Mouse (Mus musculus) embryonic facial prominence, embryonic 11.5 days (tissue): ENCODE data around the gene Sbf2. TPM values are rescaled to one million over a fixed set of nuclear protein-coding genes. Genes with fewer than 3 reads are reported as not detected.
A peak's percentile ranks its signal among the peaks of the same experiment; 100 is the strongest.

Experiments used
- ATAC-seq: fragments of 200-750 bp; cut with Nextera tagmentation; replicated peaks from 2 replicates; pipeline ENCODE4 v1.8.0; 2017; ENCODE audit warnings: low read depth; ENCODE audit not compliant: insufficient number of reproducible peaks, low FRiP score, low TSS enrichment
- DNase-seq: peaks from one replicate; pipeline ENCODE4 v3.0.0-alpha.2; 2015; ENCODE audit warnings: low spot score
- H3K27ac ChIP-seq: fragments of 300-500 bp; sonication (generic); replicated peaks from 2 replicates; pipeline ENCODE4 v1.5.1; 2014; ENCODE audit warnings: mild to moderate bottlenecking, low read depth, low read length, control low read depth
- H3K27me3 ChIP-seq: fragments of 300-500 bp; sonication (generic); 2 replicates; pipeline ENCODE4 v1.6.1; 2014; ENCODE audit warnings: mild to moderate bottlenecking, low read length, moderate library complexity, mixed read lengths; ENCODE audit not compliant: control insufficient read depth, insufficient read depth
- H3K36me3 ChIP-seq: fragments of 300-500 bp; sonication (generic); replicated peaks from 2 replicates; pipeline ENCODE4 v1.6.1; 2014; ENCODE audit warnings: low read depth, mild to moderate bottlenecking, low read length, moderate library complexity, mixed read lengths; ENCODE audit not compliant: control insufficient read depth, insufficient read depth
- H3K4me1 ChIP-seq: fragments of 300-500 bp; sonication (generic); 2 replicates; pipeline ENCODE4 v1.6.1; 2014; ENCODE audit warnings: low read length, mixed read lengths; ENCODE audit not compliant: control insufficient read depth, insufficient read depth
- H3K4me2 ChIP-seq: fragments of 300-500 bp; sonication (generic); 2 replicates; pipeline ENCODE4 v1.6.1; 2014; ENCODE audit warnings: low read depth, mild to moderate bottlenecking, control low read depth, low read length, moderate library complexity
- H3K4me3 ChIP-seq: fragments of 300-500 bp; sonication (generic); 2 replicates; pipeline ENCODE4 v1.5.1; 2014; ENCODE audit warnings: low read depth, low read length, control low read depth
- H3K9ac ChIP-seq: fragments of 300-500 bp; sonication (generic); replicated peaks from 2 replicates; pipeline ENCODE4 v1.6.1; 2014; ENCODE audit warnings: mild to moderate bottlenecking, control low read depth, low read length
- H3K9me3 ChIP-seq: fragments of 300-500 bp; sonication (generic); replicated peaks from 2 replicates; pipeline ENCODE4 v1.6.1; 2016; ENCODE audit warnings: mild to moderate bottlenecking, low read length, inconsistent platforms, mixed read lengths; ENCODE audit not compliant: control insufficient read depth
- WGBS: fragments of 180-500 bp; shearing (Covaris S2); extraction: QIAGEN DNeasy Blood & Tissue Kit; methylation state at CpG from one replicate; pipeline ENCODE4 v1.1.7; 2014; 5-methylcytosine and 5-hydroxymethylcytosine counted together
- polyA plus RNA-seq: library from polyadenylated mRNA; unstranded; fragments of >200 nt; fragmentation: Nextera tagmentation; extraction: Ambion mirVana; gene quantifications from 2 replicates; pipeline ENCODE4 v1.2.1, GENCODE M21; 2014

Gene Sbf2
- polyA plus RNA-seq, 1 experiment from 2014 or later = 25.4 TPM

DNA sequence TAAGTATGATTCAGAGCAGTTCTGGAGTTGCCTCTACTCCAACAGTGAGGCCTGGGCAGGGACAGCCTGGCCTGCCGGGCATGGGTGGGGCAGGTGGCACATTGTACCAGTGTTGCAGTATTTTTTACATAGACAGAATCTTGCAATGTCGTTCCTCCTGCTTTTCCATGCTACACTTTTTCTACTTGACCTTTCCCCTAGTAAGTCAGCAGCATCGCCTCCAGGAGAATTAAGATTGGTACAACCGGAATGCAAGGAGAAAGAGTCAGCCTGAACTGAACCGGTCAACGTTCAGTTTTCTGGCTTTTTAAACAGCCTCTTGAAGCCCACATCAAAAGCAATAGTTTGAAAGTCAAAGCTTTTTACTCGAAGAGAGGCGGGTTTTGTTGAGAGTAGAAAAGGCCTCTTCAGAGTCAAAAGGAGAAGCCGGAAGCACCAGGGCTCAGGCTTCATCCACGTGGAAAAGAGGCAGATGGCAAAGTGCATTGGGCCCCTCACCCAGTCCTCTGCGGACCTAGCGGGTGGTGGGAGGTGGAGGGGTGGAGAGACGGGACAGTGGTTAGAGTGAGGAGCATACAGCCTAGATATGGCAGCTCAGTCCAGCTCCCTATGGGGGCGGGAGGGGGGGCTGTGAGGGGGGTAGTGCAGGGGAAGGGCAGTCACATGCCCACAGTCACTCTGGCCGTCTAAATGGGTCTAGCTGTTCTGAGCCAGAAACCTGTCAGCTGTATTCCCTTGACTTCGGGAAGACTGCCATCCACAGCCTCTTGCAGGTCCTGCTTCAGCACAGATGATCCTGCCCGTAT is 23.8 kb upstream of the Sbf2 start:
- Histone ChIP-seq H3K9me3 (no peaks in the 10 kb centered on the region), H3K4me1 (no peaks in the 10 kb centered on the region), H3K4me2 (no peak overlapping the region), H3K4me3 (no peak overlapping the region), H3K36me3 (no peaks in the 10 kb centered on the region), H3K9ac (no peak overlapping the region), H3K27me3 (no peaks in the 10 kb centered on the region), H3K27ac (no peak overlapping the region)
- peak; percentile 44; the same call in 1 of the 2 replicates for ATAC-seq
- WGBS = 55% methylated on average over 17 of the region's 17 CpGs
- no peak for DNase-seq

DNA sequence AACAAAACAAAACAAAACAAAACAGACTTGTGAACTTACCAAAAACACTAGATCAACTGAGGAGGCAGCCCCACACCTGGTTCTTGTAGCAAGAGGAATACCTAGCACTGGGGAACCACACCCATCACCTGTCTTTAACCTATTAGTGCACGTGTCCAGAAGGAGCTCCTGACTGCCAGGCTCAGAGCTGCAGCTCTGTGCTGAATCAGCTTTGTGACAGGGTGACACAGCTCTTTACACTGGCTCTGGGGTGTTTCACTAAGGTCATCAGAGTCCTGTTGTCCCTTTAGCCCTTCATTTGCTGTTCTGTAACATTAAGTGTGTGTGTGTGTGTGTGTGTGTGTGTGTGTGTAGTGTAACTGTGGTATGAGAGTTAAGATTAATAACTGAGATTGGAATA is 21.8 kb upstream of the Sbf2 start:
- no peaks in the 10 kb centered on the region for H3K36me3 ChIP-seq

DNA sequence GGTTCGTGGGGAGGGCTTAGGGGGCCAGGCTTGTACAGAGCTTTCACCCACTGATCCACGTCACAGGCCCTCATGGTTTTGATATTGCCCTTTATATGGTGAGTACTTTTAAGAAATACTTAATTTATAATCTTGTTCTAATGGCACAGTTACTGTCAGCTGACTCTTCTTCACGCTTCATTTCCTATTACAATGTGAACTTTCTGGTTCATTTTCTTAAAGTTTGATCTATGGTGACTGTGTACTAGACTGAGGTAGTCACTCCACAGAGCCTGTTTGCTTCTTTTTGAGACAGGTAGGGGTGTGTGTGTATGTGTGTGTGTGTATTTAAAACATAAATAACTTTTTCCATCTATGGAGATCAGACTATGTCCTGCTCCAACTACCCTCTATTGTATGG is 21.2 kb upstream of the Sbf2 start:
- Histone ChIP-seq H3K27ac (no peak overlapping the region), H3K4me2 (no peak overlapping the region), H3K36me3 (no peaks in the 10 kb centered on the region), H3K9ac (no peak overlapping the region), H3K4me3 (no peak overlapping the region), H3K4me1 (no peaks in the 10 kb centered on the region), H3K9me3 (no peaks in the 10 kb centered on the region), H3K27me3 (peaks cover 2% of the 10 kb centered on the region)
- no peak for ATAC-seq
- 83% methylated on average over 3 of the region's 3 CpGs for WGBS
- no peak for DNase-seq

More for the DNA sequence above, 21.8 kb upstream of the Sbf2 start:
- WGBS = 33% methylated on average over 1 of the region's 1 CpGs
- H3K9me3 ChIP-seq = no peaks in the 10 kb centered on the region
- no peak overlapping the region for H3K27ac ChIP-seq
- DNase-seq = no peak
- no peaks in the 10 kb centered on the region for H3K27me3 ChIP-seq
- H3K9ac ChIP-seq = no peak overlapping the region
- no peak overlapping the region for H3K4me2 ChIP-seq
- ATAC-seq = no peak
- no peak overlapping the region for H3K4me3 ChIP-seq
- H3K4me1 ChIP-seq = no peaks in the 10 kb centered on the region

DNA sequence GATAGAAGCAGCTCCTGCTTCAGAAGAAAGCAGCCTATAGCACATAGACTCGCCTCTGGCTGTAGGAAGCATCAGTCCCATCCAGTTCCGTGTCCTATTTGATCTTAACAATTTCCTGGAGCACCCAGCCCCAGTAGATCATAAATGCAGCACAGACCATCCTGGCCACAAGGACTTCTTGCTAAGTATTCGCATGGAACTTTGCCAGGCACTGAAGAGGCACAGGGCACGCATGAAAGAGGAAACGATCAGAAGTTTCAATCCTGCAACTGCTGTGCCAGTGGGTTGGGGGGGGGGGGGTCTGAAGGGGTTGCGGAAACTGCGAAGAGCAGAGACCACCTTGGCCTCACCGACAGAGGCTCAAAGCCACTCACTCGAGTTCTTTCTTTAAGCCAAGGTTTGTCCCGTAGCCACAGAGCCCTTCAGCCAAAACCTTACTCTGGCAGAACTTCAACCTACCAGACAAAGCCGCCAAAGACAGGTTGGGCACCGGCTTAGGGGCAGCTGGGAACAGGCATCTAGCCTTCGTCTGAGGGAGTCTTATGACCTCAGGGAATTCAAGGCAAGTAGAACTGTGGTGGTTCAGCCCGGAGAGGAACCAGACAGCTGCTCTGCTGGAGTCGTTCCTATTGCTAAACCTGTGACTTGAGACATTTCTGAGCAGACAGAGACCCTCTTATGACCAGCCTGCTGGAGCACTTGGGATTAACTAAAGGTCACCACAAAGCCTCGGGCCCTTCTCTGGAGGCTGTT is 16.6 kb upstream of the Sbf2 start:
- DNase-seq (no peak), ATAC-seq (no peak)
- Histone ChIP-seq H3K9ac (no peak overlapping the region), H3K36me3 (no peaks in the 10 kb centered on the region), H3K27me3 (peaks cover 32% of the 10 kb centered on the region), H3K9me3 (no peaks in the 10 kb centered on the region), H3K4me1 (peaks cover 9% of the 10 kb centered on the region), H3K4me2 (no peak overlapping the region), H3K4me3 (no peak overlapping the region), H3K27ac (no peak overlapping the region)
- 76% methylated on average over 16 of the region's 16 CpGs for WGBS

DNA sequence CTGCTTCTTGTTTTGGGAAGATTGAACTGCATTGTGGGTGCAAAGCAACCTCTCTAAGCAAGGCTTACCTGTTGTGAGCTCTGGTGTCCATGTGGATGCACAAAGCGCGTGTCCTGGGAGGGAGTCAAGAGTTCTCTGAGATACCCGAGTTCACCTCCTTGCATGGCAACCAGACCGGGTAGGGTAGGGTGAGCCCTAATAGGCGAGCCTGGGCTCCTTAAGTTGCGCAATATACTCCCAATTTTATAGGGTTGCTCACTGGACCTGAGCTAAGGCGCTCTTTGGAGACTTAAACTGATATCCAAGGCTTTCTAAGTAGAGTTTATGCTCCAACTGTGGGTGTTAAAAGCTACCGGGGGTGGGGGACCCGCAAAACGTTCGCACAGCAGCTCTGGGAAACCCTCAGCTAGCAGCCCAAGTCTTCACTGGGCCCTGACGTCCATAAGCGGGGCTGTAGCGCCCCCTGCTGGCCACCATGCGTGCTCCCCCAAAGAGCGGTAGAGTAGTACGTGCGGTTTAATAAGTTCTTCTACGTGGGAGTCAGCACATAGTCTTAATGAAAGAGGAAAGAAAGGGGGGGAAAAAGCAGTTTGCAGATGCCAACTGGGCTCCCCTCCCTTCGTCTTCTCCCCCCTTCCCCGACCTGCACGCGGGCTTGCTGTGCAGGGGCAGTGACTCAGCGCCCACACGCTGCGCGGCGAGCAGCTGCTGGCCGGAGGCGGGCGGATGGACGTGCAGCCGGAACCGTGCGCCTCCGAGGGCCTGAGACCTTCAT is 15.4 kb upstream of the Sbf2 start:
- H3K9ac ChIP-seq = peak overlapping the region; percentile 50
- H3K9me3 ChIP-seq = no peaks in the 10 kb centered on the region
- H3K27me3 ChIP-seq = peaks cover 44% of the 10 kb centered on the region
- H3K27ac ChIP-seq = no peak overlapping the region
- H3K4me1 ChIP-seq = peaks cover 12% of the 10 kb centered on the region
- DNase-seq (peak; percentile 95), ATAC-seq (peak; percentile 88)
- H3K4me2 ChIP-seq = peak overlapping the region; percentile 84
- WGBS = 2% methylated on average over 32 of the region's 36 CpGs
- peak overlapping the region; percentile 34 for H3K4me3 ChIP-seq
- no peaks in the 10 kb centered on the region for H3K36me3 ChIP-seq

DNA sequence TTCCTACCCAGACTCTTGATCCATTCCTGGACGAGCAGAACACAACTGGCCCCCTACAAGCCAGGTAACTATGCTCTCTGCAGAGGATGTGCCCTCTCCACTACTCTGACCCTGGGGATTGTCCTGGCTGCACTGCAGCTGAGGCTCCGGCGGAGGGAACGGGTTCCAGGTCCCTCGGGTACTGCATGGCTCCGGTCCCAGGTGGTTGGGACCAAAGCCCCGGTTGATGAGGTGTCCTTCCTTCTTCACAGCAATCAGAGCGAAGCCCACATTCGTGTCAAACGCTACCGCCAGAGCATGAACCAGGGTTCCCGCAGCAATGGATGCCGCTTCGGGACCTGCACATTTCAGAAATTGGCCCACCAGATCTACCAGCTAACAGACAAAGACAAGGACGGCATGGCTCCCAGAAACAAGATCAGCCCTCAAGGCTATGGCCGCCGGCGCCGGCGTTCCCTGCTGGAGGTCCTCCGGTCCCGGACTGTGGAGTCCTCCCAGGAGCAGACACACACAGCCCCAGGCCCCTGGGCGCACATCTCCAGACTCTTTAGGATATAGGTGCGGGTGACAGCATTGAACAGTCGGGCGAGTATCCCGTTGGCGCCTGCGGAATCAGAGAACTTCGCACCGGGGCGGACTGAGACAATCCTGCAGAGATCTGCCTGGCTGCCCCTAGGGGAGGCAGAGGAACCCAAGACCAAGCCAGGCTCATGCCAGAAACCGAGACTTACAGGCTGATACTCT is 14.1 kb upstream of the Sbf2 start:
- Histone ChIP-seq H3K36me3 (no peaks in the 10 kb centered on the region), H3K27ac (no peak overlapping the region), H3K4me3 (peak overlapping the region; percentile 34), H3K27me3 (peaks cover 46% of the 10 kb centered on the region), H3K9ac (peak overlapping the region; percentile 46), H3K4me2 (peak overlapping the region; percentile 59), H3K4me1 (peaks cover 12% of the 10 kb centered on the region), H3K9me3 (no peaks in the 10 kb centered on the region)
- ATAC-seq (0 out of 2 replicates have a peak, but pooled peaks have one; percentile 31), DNase-seq (peak; percentile 54)
- WGBS = under 1% methylated on average over 33 of the region's 33 CpGs

DNA sequence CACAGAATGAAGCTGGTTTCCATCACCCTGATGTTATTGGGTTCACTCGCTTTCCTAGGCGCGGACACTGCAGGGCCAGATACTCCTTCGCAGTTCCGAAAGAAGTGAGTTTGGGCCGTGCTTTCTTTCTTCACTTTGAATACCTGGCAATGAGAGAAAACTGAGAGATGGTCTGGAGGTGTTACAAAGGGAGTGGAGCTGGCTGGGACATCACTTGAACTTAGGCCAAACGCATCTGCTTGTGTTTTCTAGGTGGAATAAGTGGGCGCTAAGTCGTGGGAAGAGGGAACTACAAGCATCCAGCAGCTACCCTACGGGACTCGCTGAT is 13.5 kb upstream of the Sbf2 start:
- no peak for ATAC-seq
- H3K9me3 ChIP-seq = no peaks in the 10 kb centered on the region
- WGBS = under 1% methylated on average over 11 of the region's 11 CpGs
- peaks cover 46% of the 10 kb centered on the region for H3K27me3 ChIP-seq
- no peak overlapping the region; the same call in 1 of the 2 replicates for H3K9ac ChIP-seq
- H3K4me3 ChIP-seq = peak overlapping the region; percentile 34
- peak overlapping the region; percentile 59 for H3K4me2 ChIP-seq
- no peaks in the 10 kb centered on the region for H3K36me3 ChIP-seq
- no peak for DNase-seq
- no peak overlapping the region for H3K27ac ChIP-seq
- peaks cover 12% of the 10 kb centered on the region for H3K4me1 ChIP-seq
